Mouse (Mus musculus): Measurements from ENCODE around the gene Lats2. TPM values are rescaled to one million over a fixed set of nuclear protein-coding genes. Genes with fewer than 3 reads are reported as not detected.
"Not testable (repeated sequence)": the region's sequence is repeated elsewhere in the genome, so short reads cannot be mapped to it uniquely, and the experiment has no call there.

The Lats2 gene
- polyA plus RNA-seq, 1 experiment = 19.5 TPM

GRCm38 (mm10) chr14:57692517-57693130 is 65.6 kb downstream of the Lats2 start:
- Histone ChIP-seq H3K4me1 (ENCODE audit: control insufficient read depth, insufficient read depth, insufficient read length, low read length) (no peaks in the 10 kb centered on the region), H3K27ac (replicated peaks; ENCODE audit: low read depth, low read length) (no peak overlapping the region), H3K4me3 (ENCODE audit: insufficient read depth, low read depth, low read length) (no peak overlapping the region)

GRCm38 (mm10) chr14:57691316-57691715 is 66.9 kb downstream of the Lats2 start:
- Histone ChIP-seq H3K4me3 (ENCODE audit: insufficient read depth, low read depth, low read length) (no peak overlapping the region), H3K27ac (replicated peaks; ENCODE audit: low read depth, low read length) (no peak overlapping the region), H3K4me1 (ENCODE audit: control insufficient read depth, insufficient read depth, insufficient read length, low read length) (no peaks in the 10 kb centered on the region)

GRCm38 (mm10) chr14:57690681-57691080 is 67.5 kb downstream of the Lats2 start:
- H3K27ac ChIP-seq (replicated peaks; ENCODE audit: low read depth, low read length) = no peak overlapping the region
- H3K4me1 ChIP-seq (ENCODE audit: control insufficient read depth, insufficient read depth, insufficient read length, low read length) = no peaks in the 10 kb centered on the region
- no peak overlapping the region for H3K4me3 ChIP-seq (ENCODE audit: insufficient read depth, low read depth, low read length)

- not testable (repeated sequence) for H3K4me3 ChIP-seq (ENCODE audit: insufficient read depth, low read depth, low read length); H3K27ac ChIP-seq (replicated peaks; ENCODE audit: low read depth, low read length); H3K4me1 ChIP-seq (ENCODE audit: control insufficient read depth, insufficient read depth, insufficient read length, low read length)
Observed at GRCm38 (mm10) chr14:57688066-57688465, 70.1 kb downstream of the Lats2 start.

GRCm38 (mm10) chr14:57687441-57687840 is 70.7 kb downstream of the Lats2 start:
- no peak overlapping the region for H3K4me3 ChIP-seq (ENCODE audit: insufficient read depth, low read depth, low read length)
- no peak overlapping the region for H3K27ac ChIP-seq (replicated peaks; ENCODE audit: low read depth, low read length)
- H3K4me1 ChIP-seq (ENCODE audit: control insufficient read depth, insufficient read depth, insufficient read length, low read length) = no peaks in the 10 kb centered on the region

- H3K27ac ChIP-seq (replicated peaks; ENCODE audit: low read depth, low read length) = no peak overlapping the region
- no peak overlapping the region for H3K4me3 ChIP-seq (ENCODE audit: insufficient read depth, low read depth, low read length)
- H3K4me1 ChIP-seq (ENCODE audit: control insufficient read depth, insufficient read depth, insufficient read length, low read length) = no peaks in the 10 kb centered on the region
Observed at GRCm38 (mm10) chr14:57686647-57687046, 71.5 kb downstream of the Lats2 start.

- H3K4me1 ChIP-seq (ENCODE audit: control insufficient read depth, insufficient read depth, insufficient read length, low read length) = no peaks in the 10 kb centered on the region
- no peak overlapping the region for H3K27ac ChIP-seq (replicated peaks; ENCODE audit: low read depth, low read length)
- no peak overlapping the region for H3K4me3 ChIP-seq (ENCODE audit: insufficient read depth, low read depth, low read length)
Observed at GRCm38 (mm10) chr14:57684579-57684978, 73.6 kb downstream of the Lats2 start.

GRCm38 (mm10) chr14:57682751-57683150 is 75.4 kb downstream of the Lats2 start:
- H3K4me1 ChIP-seq (ENCODE audit: control insufficient read depth, insufficient read depth, insufficient read length, low read length) = no peaks in the 10 kb centered on the region
- H3K27ac ChIP-seq (replicated peaks; ENCODE audit: low read depth, low read length) = no peak overlapping the region
- no peak overlapping the region for H3K4me3 ChIP-seq (ENCODE audit: insufficient read depth, low read depth, low read length)

GRCm38 (mm10) chr14:57679958-57680535 is 78.1 kb downstream of the Lats2 start:
- no peaks in the 10 kb centered on the region for H3K4me1 ChIP-seq (ENCODE audit: control insufficient read depth, insufficient read depth, insufficient read length, low read length)
- H3K27ac ChIP-seq (replicated peaks; ENCODE audit: low read depth, low read length) = no peak overlapping the region
- H3K4me3 ChIP-seq (ENCODE audit: insufficient read depth, low read depth, low read length) = no peak overlapping the region

GRCm38 (mm10) chr14:57679523-57679922 is 78.7 kb downstream of the Lats2 start:
- H3K4me3 ChIP-seq (ENCODE audit: insufficient read depth, low read depth, low read length) = no peak overlapping the region
- H3K4me1 ChIP-seq (ENCODE audit: control insufficient read depth, insufficient read depth, insufficient read length, low read length) = no peaks in the 10 kb centered on the region
- no peak overlapping the region for H3K27ac ChIP-seq (replicated peaks; ENCODE audit: low read depth, low read length)

GRCm38 (mm10) chr14:57675481-57675880 is 82.7 kb downstream of the Lats2 start:
- no peak overlapping the region for H3K27ac ChIP-seq (replicated peaks; ENCODE audit: low read depth, low read length)
- H3K4me3 ChIP-seq (ENCODE audit: insufficient read depth, low read depth, low read length) = no peak overlapping the region
- H3K4me1 ChIP-seq (ENCODE audit: control insufficient read depth, insufficient read depth, insufficient read length, low read length) = no peaks in the 10 kb centered on the region

- Histone ChIP-seq H3K27ac (replicated peaks; ENCODE audit: low read depth, low read length) (peak overlapping the region; percentile 54), H3K4me1 (ENCODE audit: control insufficient read depth, insufficient read depth, insufficient read length, low read length) (no peaks in the 10 kb centered on the region), H3K4me3 (ENCODE audit: insufficient read depth, low read depth, low read length) (peak overlapping the region; percentile 83)
Observed at GRCm38 (mm10) chr14:57665628-57665950, 92.6 kb downstream of the Lats2 start.

- Histone ChIP-seq H3K27ac (replicated peaks; ENCODE audit: low read depth, low read length) (peak within 1 kb of the TSS; percentile 77), H3K4me1 (ENCODE audit: control insufficient read depth, insufficient read depth, insufficient read length, low read length) (no peaks in the 10 kb centered on the region), H3K4me3 (ENCODE audit: insufficient read depth, low read depth, low read length) (peak within 1 kb of the TSS; percentile 83)
Observed at GRCm38 (mm10) chr14:57664822-57665627, 93.2 kb downstream of the Lats2 start, which contains the start of gene Xpo4. Gene Xpo4, minus strand, starts transcription at chr14:57665430.

GRCm38 (mm10) chr14:57664311-57664821 is 93.8 kb downstream of the Lats2 start:
- Histone ChIP-seq H3K4me3 (ENCODE audit: insufficient read depth, low read depth, low read length) (peak overlapping the region; percentile 83), H3K27ac (replicated peaks; ENCODE audit: low read depth, low read length) (peak overlapping the region; percentile 77), H3K4me1 (ENCODE audit: control insufficient read depth, insufficient read depth, insufficient read length, low read length) (no peaks in the 10 kb centered on the region)

GRCm38 (mm10) chr14:57663630-57664029 is 94.6 kb downstream of the Lats2 start:
- Histone ChIP-seq H3K4me1 (ENCODE audit: control insufficient read depth, insufficient read depth, insufficient read length, low read length) (no peaks in the 10 kb centered on the region), H3K4me3 (ENCODE audit: insufficient read depth, low read depth, low read length) (peak overlapping the region; percentile 8; the same call in 1 of the 2 replicates), H3K27ac (replicated peaks; ENCODE audit: low read depth, low read length) (no peak overlapping the region)

Measured in brown adipose tissue, adult 24 weeks (tissue).